8 mouse cellular contexts compared by ENCODE assay signal in genomic region chr2:13168743-13169142, GRCm38 (mm10).
DNase-seq lines count a peak whose midpoint lies in the region; ATAC-seq and TF ChIP-seq lines count a peak whose summit lies in the region.
"Had no signal": no experiment of that assay in that cellular context is flagged by ENCODE, and none has a peak within 500 bp of the region (broad histone marks: within the 10 kb centered on the region; RNA-seq: fewer than 3 reads in every experiment).

No protein-coding gene starts in this region.

- no peak overlapping the region for H3K9ac ChIP-seq in intestine, postnatal 0 days (ENCODE audit: low read depth, low read length)
- no peak overlapping the region for H3K9ac ChIP-seq in intestine, embryonic 16.5 days (ENCODE audit: low read depth, low read length)
- H3K9ac ChIP-seq in liver, embryonic 14.5 days (replicated peaks) = no peak overlapping the region
- H3K9ac ChIP-seq: embryonic facial prominence, embryonic 13.5 days had no signal

- WGBS in intestine, postnatal 0 days = 49% methylated on average over 5 of the region's 5 CpGs
- 48% methylated on average over 5 of the region's 5 CpGs for WGBS in intestine, embryonic 16.5 days
- WGBS in embryonic facial prominence, embryonic 10.5 days = 43% methylated on average over 5 of the region's 5 CpGs
- 49% methylated on average over 5 of the region's 5 CpGs for WGBS in liver, embryonic 14.5 days (ENCODE audit: insufficient replicate concordance)

- no peak overlapping the region for H3K4me3 ChIP-seq in intestine, postnatal 0 days (ENCODE audit: low read depth, low read length)
- H3K4me3 ChIP-seq in intestine, embryonic 16.5 days (ENCODE audit: low read length) = no peak overlapping the region
- H3K4me3 ChIP-seq in embryonic facial prominence, embryonic 10.5 days = no peak overlapping the region
- no peak overlapping the region for H3K4me3 ChIP-seq in liver, embryonic 14.5 days (ENCODE audit: insufficient read depth in 1 of 2, low read depth in 2 of 2, low read length in 2 of 2)
- H3K4me3 ChIP-seq: embryonic facial prominence, embryonic 13.5 days had no signal

- CTCF ChIA-PET in Patski (lab: Charles Lee) = interaction anchor here (1.2 kb wide), 1 partner anchor 26 kb away, joined by 4 read pairs; no protein-coding TSS in a partner anchor

- H3K4me2 ChIP-seq in intestine, postnatal 0 days (replicated peaks; ENCODE audit: low read depth) = no peak overlapping the region
- no peak overlapping the region for H3K4me2 ChIP-seq in intestine, embryonic 16.5 days (ENCODE audit: low read depth, low read length)
- H3K4me2 ChIP-seq in liver, embryonic 14.5 days (ENCODE audit: low read depth) = no peak overlapping the region
- H3K4me2 ChIP-seq: embryonic facial prominence, embryonic 13.5 days had no signal

- TF ChIP-seq CTCF in intestine, postnatal 0 days (IDR thresholded peaks at IDR 0.05; ENCODE audit: low read depth) = peak; percentile 64
- TF ChIP-seq CTCF in Patski (IDR thresholded peaks at IDR 0.05) = peak; percentile 47
- peak; percentile 62 for TF ChIP-seq CTCF in liver, embryonic 14.5 days (IDR thresholded peaks at IDR 0.05; ENCODE audit: low read depth)

- no peak for ATAC-seq in intestine, postnatal 0 days
- no peak for ATAC-seq in intestine, embryonic 16.5 days
- ATAC-seq in Patski = no peak
- peak; percentile 26; the same call in 1 of the 2 replicates for ATAC-seq in liver, embryonic 14.5 days (ENCODE audit: insufficient read depth)

- no peaks in the 10 kb centered on the region for H3K36me3 ChIP-seq in intestine, postnatal 0 days (ENCODE audit: control insufficient read depth, insufficient read depth)
- no peaks in the 10 kb centered on the region for H3K36me3 ChIP-seq in intestine, embryonic 16.5 days (ENCODE audit: control insufficient read depth, insufficient read depth, low read length)
- H3K36me3 ChIP-seq in embryonic facial prominence, embryonic 10.5 days (replicated peaks) = no peaks in the 10 kb centered on the region
- H3K36me3 ChIP-seq in liver, embryonic 14.5 days (replicated peaks; ENCODE audit: control insufficient read depth, insufficient read depth, low read depth) = no peaks in the 10 kb centered on the region
- H3K36me3 ChIP-seq: embryonic facial prominence, embryonic 13.5 days had no signal

- no peaks in the 10 kb centered on the region for H3K9me3 ChIP-seq in intestine, postnatal 0 days (ENCODE audit: control insufficient read depth)
- H3K9me3 ChIP-seq in intestine, embryonic 16.5 days (ENCODE audit: control insufficient read depth, low read length) = no peaks in the 10 kb centered on the region
- H3K9me3 ChIP-seq in embryonic facial prominence, embryonic 10.5 days = no peaks in the 10 kb centered on the region
- H3K9me3 ChIP-seq in liver, embryonic 14.5 days (ENCODE audit: control insufficient read depth, low read length) = no peaks in the 10 kb centered on the region
- H3K9me3 ChIP-seq: embryonic facial prominence, embryonic 13.5 days had no signal

- no peak for DNase-seq in Patski (ENCODE audit: low read depth, low spot score)
- DNase-seq in embryonic facial prominence, embryonic 10.5 days (ENCODE audit: low spot score) = peak; percentile 62
- DNase-seq in liver, embryonic 14.5 days (ENCODE audit: low read depth in 3 of 3, low spot score in 3 of 3) = peak in 1 of 3 experiments; percentile 12
- no peak for DNase-seq in urinary bladder, postnatal 4 days (ENCODE audit: low spot score in 2 of 2)
- no peak for DNase-seq in right cerebral cortex, adult 2 months (ENCODE audit: low spot score in 2 of 2)

- in situ Hi-C loops in Patski (cut with MboI; ENCODE audit: low pct_unique_long_range_greater_than_20kb) = no loop called here

- POLR2A ChIA-PET in Patski (lab: Charles Lee) = interaction anchor here (0.5 kb wide), 1 partner anchor 14 kb away, joined by 3 read pairs; no protein-coding TSS in a partner anchor

- no peaks in the 10 kb centered on the region for H3K27me3 ChIP-seq in intestine, postnatal 0 days (replicated peaks; ENCODE audit: control insufficient read depth, insufficient read depth, low read length)
- no peaks in the 10 kb centered on the region for H3K27me3 ChIP-seq in intestine, embryonic 16.5 days (replicated peaks; ENCODE audit: control insufficient read depth, insufficient read depth, low read length)
- H3K27me3 ChIP-seq in Patski = no peaks in the 10 kb centered on the region
- H3K27me3 ChIP-seq in embryonic facial prominence, embryonic 10.5 days (replicated peaks; ENCODE audit: low read depth, poor library complexity, severe bottlenecking) = no peaks in the 10 kb centered on the region
- H3K27me3 ChIP-seq in liver, embryonic 14.5 days (ENCODE audit: control insufficient read depth, insufficient read depth, low read length) = no peaks in the 10 kb centered on the region
- H3K27me3 ChIP-seq: embryonic facial prominence, embryonic 13.5 days had no signal

- no peak overlapping the region for H3K27ac ChIP-seq in intestine, postnatal 0 days (ENCODE audit: low read depth, low read length)
- H3K27ac ChIP-seq in intestine, embryonic 16.5 days (ENCODE audit: low read length) = no peak overlapping the region
- H3K27ac ChIP-seq in embryonic facial prominence, embryonic 10.5 days (replicated peaks) = no peak overlapping the region
- H3K27ac ChIP-seq in liver, embryonic 14.5 days = no peak overlapping the region
- H3K27ac ChIP-seq: embryonic facial prominence, embryonic 13.5 days had no signal

- H3K4me1 ChIP-seq in intestine, postnatal 0 days (replicated peaks; ENCODE audit: control insufficient read depth, insufficient read depth, low read length) = no peaks in the 10 kb centered on the region
- H3K4me1 ChIP-seq in intestine, embryonic 16.5 days (ENCODE audit: control insufficient read depth, insufficient read depth, low read length) = no peaks in the 10 kb centered on the region
- no peaks in the 10 kb centered on the region for H3K4me1 ChIP-seq in embryonic facial prominence, embryonic 10.5 days
- H3K4me1 ChIP-seq in liver, embryonic 14.5 days (replicated peaks; ENCODE audit: control insufficient read depth in 2 of 2, insufficient read depth in 2 of 2, low read length in 1 of 2) = no peaks in the 10 kb centered on the region
- H3K4me1 ChIP-seq: embryonic facial prominence, embryonic 13.5 days had no signal

- TF ChIP-seq EP300 in liver, embryonic 14.5 days (IDR thresholded peaks at IDR 0.05; ENCODE audit: low read depth) = no peak
